Mouse (Mus musculus) neural tube, embryonic 11.5 days (tissue): ENCODE results near the gene Hdc. TPM values are rescaled to one million over a fixed set of nuclear protein-coding genes. Genes with fewer than 3 reads are reported as not detected.

ENCODE experiments used
- ATAC-seq: fragments of 200-750 bp; cut with Nextera tagmentation; 2 replicates; pipeline ENCODE4 v1.8.0; 2017; ENCODE audit warnings: moderate number of reproducible peaks, mild to moderate bottlenecking, moderate TSS enrichment, moderate library complexity; ENCODE audit not compliant: insufficient read depth, low FRiP score, low TSS enrichment
- DNase-seq: peaks from one replicate; pipeline ENCODE4 v3.0.0-alpha.2; 2015; ENCODE audit warnings: low spot score
- H3K27ac ChIP-seq: fragments of 300-500 bp; sonication (generic); 2 replicates; pipeline ENCODE4 v1.5.1; 2014; ENCODE audit warnings: low read depth, mild to moderate bottlenecking, low read length
- H3K27me3 ChIP-seq: fragments of 300-500 bp; sonication (generic); 2 replicates; pipeline ENCODE4 v1.6.1; 2014; ENCODE audit warnings: mild to moderate bottlenecking, low read length, mixed read lengths; ENCODE audit not compliant: control insufficient read depth, insufficient read depth
- H3K36me3 ChIP-seq: fragments of 300-500 bp; sonication (generic); 2 replicates; pipeline ENCODE4 v1.6.1; 2014; ENCODE audit warnings: mild to moderate bottlenecking, low read length, moderate library complexity, mixed read lengths; ENCODE audit not compliant: control insufficient read depth, insufficient read depth
- H3K4me1 ChIP-seq: fragments of 300-500 bp; sonication (generic); 2 replicates; pipeline ENCODE4 v1.6.1; 2014; ENCODE audit warnings: low read length, mixed read lengths; ENCODE audit not compliant: control insufficient read depth, insufficient read depth
- H3K4me2 ChIP-seq: fragments of 300-500 bp; sonication (generic); 2 replicates; pipeline ENCODE4 v1.6.1; 2014; ENCODE audit warnings: low read depth, mild to moderate bottlenecking, moderate library complexity
- H3K4me3 ChIP-seq: fragments of 300-500 bp; sonication (generic); 2 replicates; pipeline ENCODE4 v1.5.1; 2014; ENCODE audit warnings: low read depth, low read length
- H3K9ac ChIP-seq: fragments of 300-500 bp; sonication (generic); 2 replicates; pipeline ENCODE4 v1.6.1; 2014; ENCODE audit warnings: mild to moderate bottlenecking, low read length
- H3K9me3 ChIP-seq: fragments of 300-500 bp; sonication (generic); 2 replicates; pipeline ENCODE4 v1.6.1; 2016; ENCODE audit warnings: low read length; ENCODE audit not compliant: control insufficient read depth
- WGBS: fragments of 180-500 bp; shearing (Covaris S2); extraction: QIAGEN DNeasy Blood & Tissue Kit; methylation state at CpG from one replicate; pipeline ENCODE4 v1.1.7; 2014; 5-methylcytosine and 5-hydroxymethylcytosine counted together
- polyA plus RNA-seq: library from polyadenylated mRNA; unstranded; fragments of >200 nt; fragmentation: Nextera tagmentation; extraction: Ambion mirVana; gene quantifications from 2 replicates; pipeline ENCODE4 v1.2.1, GENCODE M21; 2014

The Hdc gene
- polyA plus RNA-seq, 1 experiment from 2014 or later, result 0.95 TPM

DNA sequence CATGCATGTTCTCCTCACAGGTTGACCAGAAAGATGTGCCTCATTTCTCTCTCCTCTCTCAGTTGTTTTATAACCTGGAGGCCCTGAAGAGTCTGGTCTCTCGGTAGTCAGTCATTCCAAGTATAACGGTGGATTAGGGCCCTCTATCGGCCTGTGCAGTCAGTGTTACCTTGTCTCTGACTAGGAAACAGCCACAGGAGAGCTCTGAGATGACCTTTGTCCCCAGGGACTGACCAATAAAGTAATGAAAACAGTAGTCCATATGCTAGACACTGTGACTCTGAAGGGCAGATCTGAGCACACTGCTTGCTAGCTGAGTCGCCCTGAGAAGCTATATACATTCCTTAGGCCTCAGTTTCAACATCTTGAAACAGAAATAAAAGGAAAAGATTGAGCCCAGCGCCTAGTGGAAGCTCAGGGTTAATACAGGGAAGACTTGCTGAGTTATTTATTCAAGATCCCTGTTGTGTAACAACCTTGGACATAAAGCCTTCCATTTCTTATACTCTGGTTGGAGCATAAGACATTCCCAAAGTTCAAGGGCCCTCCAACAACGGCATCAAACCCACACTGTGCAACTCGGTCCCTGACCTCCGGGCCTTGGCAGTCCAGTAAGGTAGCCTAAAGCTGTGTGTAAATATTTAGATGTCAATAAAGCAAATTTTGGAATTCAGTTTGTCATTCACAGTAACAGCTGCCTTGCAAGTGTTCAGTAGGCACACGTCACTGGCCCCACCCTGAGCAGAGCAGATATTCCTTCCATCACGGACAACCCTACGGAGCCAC is 43.5 kb downstream of the Hdc start:
- H3K9ac ChIP-seq, result no peak overlapping the region
- no peaks in the 10 kb centered on the region for H3K9me3 ChIP-seq
- H3K4me1 ChIP-seq, result no peaks in the 10 kb centered on the region
- 80% methylated on average over 11 of the region's 11 CpGs for WGBS
- no peak overlapping the region for H3K4me3 ChIP-seq
- no peak overlapping the region for H3K27ac ChIP-seq
- no peaks in the 10 kb centered on the region for H3K36me3 ChIP-seq
- no peak for ATAC-seq
- H3K4me2 ChIP-seq, result no peak overlapping the region
- no peak for DNase-seq
- H3K27me3 ChIP-seq, result no peaks in the 10 kb centered on the region

DNA sequence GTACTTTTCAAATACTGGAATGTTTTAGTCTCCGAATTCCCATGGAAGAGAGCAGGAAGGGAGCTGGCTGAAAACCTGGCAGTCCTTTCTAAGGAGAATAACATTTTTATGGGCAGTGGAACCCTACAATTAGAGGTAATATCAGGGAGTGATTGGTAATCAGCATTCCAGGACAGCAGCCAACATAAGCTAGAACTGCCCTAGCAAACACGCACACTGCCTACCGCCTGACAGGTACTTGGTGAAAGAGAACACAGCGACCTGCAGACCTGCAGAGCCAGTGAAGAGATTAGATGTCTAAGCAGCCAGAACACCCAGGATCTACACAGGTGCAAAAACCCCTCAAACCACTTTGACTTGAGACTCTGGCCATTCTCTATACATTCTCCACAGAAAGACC is 46.4 kb downstream of the Hdc start:
- Histone ChIP-seq H3K9me3 (no peaks in the 10 kb centered on the region), H3K9ac (no peak overlapping the region), H3K27ac (no peak overlapping the region)

DNA sequence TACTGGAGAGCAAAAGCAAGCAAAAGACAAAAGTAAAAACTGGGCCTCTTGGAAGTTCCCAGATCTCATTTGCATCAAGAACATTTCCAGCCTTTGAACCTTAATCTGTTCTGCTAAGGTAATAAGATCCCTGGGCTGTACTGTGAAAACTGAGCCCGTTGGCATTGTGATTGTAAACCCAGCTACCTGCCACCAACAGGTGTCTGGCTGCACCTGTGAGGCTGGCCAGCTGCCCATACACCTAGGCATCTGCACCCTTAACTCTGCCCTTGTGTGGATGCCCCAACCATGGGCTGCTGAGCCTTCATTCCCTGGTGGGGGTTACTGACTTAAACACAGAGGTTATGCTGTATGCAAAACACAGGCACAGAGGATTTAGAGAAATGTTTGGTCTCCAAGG is 46.9 kb downstream of the Hdc start:
- Histone ChIP-seq H3K9ac (no peak overlapping the region), H3K4me1 (no peaks in the 10 kb centered on the region), H3K4me2 (no peak overlapping the region), H3K27me3 (no peaks in the 10 kb centered on the region), H3K27ac (no peak overlapping the region), H3K9me3 (no peaks in the 10 kb centered on the region), H3K36me3 (no peaks in the 10 kb centered on the region), H3K4me3 (no peak overlapping the region)
- DNase-seq, result no peak
- WGBS, result 78% methylated on average over 1 of the region's 1 CpGs
- ATAC-seq, result no peak

More for the DNA sequence above, 46.4 kb downstream of the Hdc start:
- WGBS, result 89% methylated on average over 4 of the region's 4 CpGs
- Histone ChIP-seq H3K4me1 (no peaks in the 10 kb centered on the region), H3K4me3 (no peak overlapping the region), H3K36me3 (no peaks in the 10 kb centered on the region), H3K4me2 (no peak overlapping the region), H3K27me3 (no peaks in the 10 kb centered on the region)
- no peak for DNase-seq
- ATAC-seq, result no peak

DNA sequence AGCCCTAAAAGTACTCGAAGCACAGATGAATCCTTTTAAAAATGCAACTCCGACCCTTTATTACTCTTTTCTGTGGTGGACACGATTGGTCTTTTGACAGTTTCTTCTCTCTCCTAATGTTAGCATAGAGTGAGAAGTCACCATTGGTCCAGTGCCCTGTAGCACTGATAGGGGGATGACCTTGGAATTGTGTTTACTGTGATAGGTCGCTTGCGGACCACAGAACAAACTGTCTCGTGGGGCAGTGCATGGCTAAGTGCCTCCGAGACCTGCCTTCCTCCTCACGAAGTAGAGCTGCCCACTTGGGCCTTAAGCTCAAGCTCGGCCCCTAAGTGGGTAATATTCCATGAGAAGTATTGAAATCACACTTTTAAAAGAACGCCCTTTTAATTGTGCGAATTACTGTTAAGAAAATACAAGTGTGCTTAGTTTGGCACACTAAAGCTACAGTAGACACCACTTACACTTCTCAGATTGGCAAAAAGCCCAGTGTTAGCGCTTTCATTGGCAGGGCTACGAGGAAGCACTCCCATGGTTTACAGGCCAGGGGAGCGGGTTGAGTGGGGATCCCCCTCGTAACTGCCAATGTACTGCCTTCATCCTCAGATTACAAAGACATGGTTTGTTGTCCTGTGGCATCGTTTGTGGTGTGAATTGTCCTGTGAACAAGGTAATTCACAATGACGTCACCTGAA is 55.5 kb downstream of the Hdc start:
- ATAC-seq (no peak), DNase-seq (no peak)
- H3K36me3 ChIP-seq, result no peaks in the 10 kb centered on the region
- H3K27ac ChIP-seq, result no peak overlapping the region
- no peaks in the 10 kb centered on the region for H3K4me1 ChIP-seq
- no peak overlapping the region for H3K4me3 ChIP-seq
- H3K4me2 ChIP-seq, result no peak overlapping the region
- H3K27me3 ChIP-seq, result no peaks in the 10 kb centered on the region
- no peaks in the 10 kb centered on the region for H3K9me3 ChIP-seq
- no peak overlapping the region for H3K9ac ChIP-seq
- WGBS, result 83% methylated on average over 17 of the region's 17 CpGs

DNA sequence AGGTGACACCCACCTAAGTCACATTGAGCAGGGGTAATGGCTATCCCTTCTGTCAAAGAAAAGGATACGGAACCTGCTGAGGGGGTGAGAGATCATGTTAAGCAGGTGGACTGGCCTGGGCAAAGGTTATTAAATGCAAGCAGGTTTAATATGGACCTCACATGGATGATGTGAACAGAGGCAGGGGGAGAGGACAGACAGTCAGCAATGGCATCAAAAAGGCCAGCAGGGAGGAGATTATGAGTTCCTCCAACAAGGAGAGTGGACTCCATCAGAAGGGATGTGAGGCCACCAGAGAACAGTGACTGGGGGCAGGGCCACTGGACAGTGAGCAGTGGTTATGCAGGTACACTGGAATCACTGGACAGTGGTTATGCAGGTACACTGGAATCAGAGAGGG is 59.0 kb downstream of the Hdc start:
- H3K9ac ChIP-seq, result no peak overlapping the region
- no peak for DNase-seq
- H3K27ac ChIP-seq, result no peak overlapping the region
- H3K4me1 ChIP-seq, result no peaks in the 10 kb centered on the region
- H3K4me3 ChIP-seq, result no peak overlapping the region
- H3K27me3 ChIP-seq, result no peaks in the 10 kb centered on the region
- H3K4me2 ChIP-seq, result no peak overlapping the region
- ATAC-seq, result no peak
- 95% methylated on average over 1 of the region's 1 CpGs for WGBS
- H3K36me3 ChIP-seq, result no peaks in the 10 kb centered on the region
- no peaks in the 10 kb centered on the region for H3K9me3 ChIP-seq

GRCm38 (mm10) chr2:126555533-126555932 is 63.6 kb downstream of the Hdc start:
- WGBS, result 86% methylated on average over 5 of the region's 5 CpGs

GRCm38 (mm10) chr2:126553291-126553639 is 65.8 kb downstream of the Hdc start:
- 2% methylated on average over 26 of the region's 26 CpGs for WGBS
- Histone ChIP-seq H3K4me1 (peaks cover 4% of the 10 kb centered on the region; the same call in 1 of the 2 replicates), H3K9ac (peak overlapping the region; percentile 52), H3K9me3 (no peaks in the 10 kb centered on the region), H3K27ac (no peak overlapping the region), H3K4me3 (peak overlapping the region; percentile 53), H3K36me3 (no peaks in the 10 kb centered on the region), H3K4me2 (peak overlapping the region; percentile 97), H3K27me3 (peaks cover 29% of the 10 kb centered on the region)
- ATAC-seq (no peak), DNase-seq (no peak)

More at GRCm38 (mm10) chr2:126555533-126555932, 63.6 kb downstream of the Hdc start:
- Histone ChIP-seq H3K4me2 (no peak overlapping the region), H3K27ac (no peak overlapping the region), H3K9ac (no peak overlapping the region), H3K9me3 (no peaks in the 10 kb centered on the region), H3K4me1 (peaks cover 4% of the 10 kb centered on the region; the same call in 1 of the 2 replicates), H3K27me3 (peaks cover 29% of the 10 kb centered on the region), H3K4me3 (no peak overlapping the region), H3K36me3 (no peaks in the 10 kb centered on the region)
- ATAC-seq, result no peak
- no peak for DNase-seq

DNA sequence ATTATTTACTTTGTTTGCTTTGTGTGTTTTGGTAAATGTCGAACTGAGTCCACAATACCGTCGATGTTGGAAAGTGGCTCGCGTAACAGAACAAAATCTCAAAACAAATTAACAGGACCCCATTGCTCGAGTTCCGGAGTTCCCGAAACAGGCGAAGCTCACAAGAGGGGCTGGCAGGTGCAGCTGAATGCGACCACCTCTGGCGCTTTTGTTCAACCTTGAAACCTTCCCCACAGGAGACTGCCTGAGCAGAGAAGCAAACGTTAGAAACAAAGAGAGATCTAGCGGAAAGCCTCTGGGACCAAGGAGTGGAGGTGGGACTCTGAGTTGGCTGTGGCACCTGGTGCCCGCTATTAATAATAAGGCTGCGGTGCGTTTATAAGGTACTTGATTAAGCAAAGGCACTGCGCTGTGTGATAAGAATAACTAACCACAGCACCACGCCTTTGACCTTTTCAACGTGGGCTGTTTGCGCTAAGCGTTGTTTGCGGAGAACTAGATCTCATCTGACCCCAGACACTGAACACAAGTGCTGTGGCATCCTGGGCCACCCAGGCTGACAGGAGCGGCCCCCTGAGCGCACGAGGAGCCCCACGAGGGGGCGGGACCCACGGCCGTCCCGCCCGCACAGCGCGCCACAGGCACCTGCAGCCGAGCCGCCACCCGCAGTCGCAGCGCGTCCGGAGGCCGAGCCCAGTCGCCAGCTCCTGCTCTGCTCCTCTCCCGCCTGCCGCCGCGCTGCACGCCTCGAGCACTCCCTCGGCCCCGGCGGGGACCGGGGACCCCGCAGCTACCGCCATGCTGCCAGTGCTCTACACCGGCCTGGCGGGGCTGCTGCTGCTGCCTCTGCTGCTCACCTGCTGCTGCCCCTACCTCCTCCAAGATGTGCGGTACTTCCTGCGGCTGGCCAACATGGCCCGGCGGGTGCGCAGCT is 66.5 kb downstream of the Hdc start, which contains the start of gene Slc27a2:
Slc27a2 (plus strand) TSS at position 51 of the 934 bp plus-strand sequence.
- ATAC-seq (peak; percentile 72), DNase-seq (peak; percentile 67)
- H3K9me3 ChIP-seq, result no peaks in the 10 kb centered on the region
- H3K4me2 ChIP-seq, result peak within 1 kb of the TSS; percentile 97
- no peak within 1 kb of the TSS for H3K27ac ChIP-seq
- peaks cover 4% of the 10 kb centered on the region; the same call in 1 of the 2 replicates for H3K4me1 ChIP-seq
- H3K4me3 ChIP-seq, result peak within 1 kb of the TSS; percentile 53
- peak within 1 kb of the TSS; percentile 52 for H3K9ac ChIP-seq
- H3K27me3 ChIP-seq, result peaks cover 29% of the 10 kb centered on the region
- 1% methylated on average over 52 of the region's 61 CpGs for WGBS
- no peaks in the 10 kb centered on the region for H3K36me3 ChIP-seq
